Mouse (Mus musculus) bone marrow, adult 2 months (tissue): Measurements from ENCODE around the gene Rps12.

Source experiments
- CTCF ChIP-seq: fragments of 200-500 bp; IDR thresholded peaks from 2 replicates; pipeline ENCODE4 v1.5.1; 2011; ENCODE audit warnings: low read length, control low read depth; ENCODE audit not compliant: control insufficient read depth, insufficient read depth
- POLR2A ChIP-seq: fragments of 200-500 bp; IDR thresholded peaks from 2 replicates; pipeline ENCODE4 v1.6.1; 2011; ENCODE audit warnings: low read depth, mild to moderate bottlenecking, control low read depth, low read length, borderline replicate concordance; ENCODE audit not compliant: control insufficient read depth

DNA sequence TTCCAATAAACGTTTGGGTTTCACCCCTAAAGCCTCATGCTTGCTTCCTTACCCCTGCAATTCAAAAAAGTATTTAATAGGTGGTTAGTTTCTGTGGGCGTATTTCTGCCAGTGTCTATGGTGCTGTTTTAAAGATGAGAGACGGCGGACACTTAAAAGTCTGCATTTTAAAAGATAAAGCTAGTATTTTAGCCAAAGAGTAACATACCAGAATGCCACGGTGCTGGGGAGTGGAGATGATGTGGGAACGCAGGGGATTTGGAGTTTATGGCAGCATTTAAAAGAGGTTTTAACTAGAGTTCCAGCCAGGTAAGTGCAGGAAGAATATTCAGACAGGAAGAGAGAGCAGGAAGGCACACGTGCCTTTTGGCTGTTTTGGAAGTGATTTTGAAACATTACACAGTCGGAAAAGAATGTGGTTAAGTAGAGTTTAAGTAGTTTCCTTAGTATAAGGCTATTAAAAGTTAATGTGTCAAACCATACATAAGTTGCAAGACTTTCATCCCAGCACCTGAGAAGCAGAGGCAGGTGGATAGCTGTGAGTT, 1.1 kb upstream of the Rps12 start:
- TF ChIP-seq CTCF (no peak), POLR2A (no peak)
